Mouse (Mus musculus) thymus, adult 18-20 months (tissue): Measurements from ENCODE around the gene Mov10l1.

ENCODE experiments used
- DNase-seq, 2 experiments: peaks; one replicate each; pipeline ENCODE4 v3.0.0; 2022; ENCODE audit warnings: mixed read lengths in 2 of 2

Mov10l1 gene

GRCm38 (mm10) chr15:89075478-89076147 lies 92.9 kb downstream of the Mov10l1 start:
- peak; percentile 80 to 81 for DNase-seq

GRCm38 (mm10) chr15:89076156-89076731 lies 93.5 kb downstream of the Mov10l1 start:
- DNase-seq, result peak; percentile 36 to 52

DNA sequence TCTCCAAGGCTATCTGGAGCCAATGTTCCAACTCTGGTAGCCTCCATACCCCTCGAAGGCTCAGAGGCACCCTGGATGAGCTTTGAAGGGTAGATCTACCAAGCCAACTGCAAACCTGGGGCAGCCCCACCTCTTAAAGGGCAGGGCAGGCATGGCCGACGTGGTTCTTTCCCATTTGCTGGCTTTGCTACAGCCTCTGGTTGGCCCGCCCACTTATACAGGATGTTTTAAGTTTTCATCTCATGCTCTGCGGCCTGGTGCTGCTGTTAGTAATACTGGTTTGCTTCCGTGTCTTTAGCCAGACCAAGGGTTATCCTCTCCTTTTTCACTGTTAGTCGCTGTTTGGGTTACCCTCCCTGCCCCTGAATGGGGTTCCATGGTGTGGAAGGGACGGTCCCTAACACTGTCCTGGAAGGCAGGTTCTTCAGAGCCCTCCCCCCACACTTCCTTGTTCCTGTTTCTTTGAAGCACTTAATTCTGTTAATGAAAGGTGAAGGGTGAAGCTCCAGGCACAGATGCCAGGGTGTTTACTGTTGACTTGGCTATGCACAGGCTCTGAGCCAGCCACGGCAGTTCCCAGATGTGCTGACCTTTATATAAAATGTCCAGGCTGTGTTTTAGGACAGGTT lies 95.6 kb downstream of the Mov10l1 start:
- peak; percentile 58 to 76 for DNase-seq

- no peak for DNase-seq
Observed at GRCm38 (mm10) chr15:89083906-89084305, 101.2 kb downstream of the Mov10l1 start.

GRCm38 (mm10) chr15:89084826-89085225 lies 102.1 kb downstream of the Mov10l1 start:
- DNase-seq, result no peak

DNA sequence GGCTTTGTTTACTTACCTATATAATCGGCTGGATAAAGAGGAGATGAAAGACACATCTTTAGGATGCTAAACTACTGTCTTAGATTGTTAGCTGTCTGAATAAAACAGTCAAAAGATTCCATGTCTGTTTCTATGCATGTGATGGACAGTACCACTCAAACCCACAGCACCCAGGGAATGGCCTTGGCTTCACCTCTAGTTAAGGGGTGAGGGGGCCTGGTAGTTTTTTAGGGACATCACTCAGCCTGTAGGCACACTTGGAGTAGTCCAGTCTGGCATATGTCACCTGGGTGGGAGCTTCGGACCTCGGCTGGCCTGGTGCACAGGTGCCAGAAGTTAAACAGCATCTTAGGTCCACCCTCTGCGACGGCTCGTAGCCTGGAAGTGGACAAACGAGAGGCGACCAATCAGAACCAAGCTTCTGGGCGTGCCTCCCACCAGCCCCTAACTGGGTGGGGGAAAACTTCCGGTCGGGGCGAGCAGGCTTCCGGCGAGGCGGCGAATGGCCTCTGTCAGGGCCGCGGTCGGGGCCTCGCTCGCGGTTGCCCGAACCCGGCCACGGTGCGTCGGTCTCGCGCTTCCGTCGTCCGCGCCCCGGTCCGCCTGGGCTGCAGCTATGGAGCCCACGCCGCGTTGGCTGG lies 106.0 kb downstream of the Mov10l1 start, which contains the start of gene Selenoo:
Gene Selenoo, plus strand, starts transcription at position 478 of the 641 bp plus-strand sequence.
- DNase-seq, result peak; percentile 74 to 78

GRCm38 (mm10) chr15:89089248-89090051 lies 106.7 kb downstream of the Mov10l1 start:
- DNase-seq, result no peak

GRCm38 (mm10) chr15:89090662-89091061 lies 108.0 kb downstream of the Mov10l1 start:
- DNase-seq, result no peak

DNA sequence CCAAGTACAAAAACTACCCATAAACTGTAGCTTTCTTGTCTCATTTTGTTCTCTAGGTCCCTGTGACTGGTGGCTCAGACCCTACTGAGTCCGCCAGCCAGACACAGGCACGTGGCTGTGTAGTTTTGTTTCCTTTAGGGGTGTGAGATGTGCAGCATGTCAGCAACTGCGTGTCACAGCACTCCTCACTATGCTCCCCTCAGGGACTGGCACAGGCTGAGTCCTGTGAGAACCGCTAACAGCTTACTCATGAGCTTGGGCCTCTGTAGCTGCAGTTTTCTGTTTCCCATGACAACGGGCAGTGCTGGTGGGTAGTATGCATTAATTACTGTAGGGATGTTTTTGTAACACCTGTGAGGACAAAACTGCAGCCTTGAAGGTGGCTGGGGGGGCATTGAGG lies 109.5 kb downstream of the Mov10l1 start:
- DNase-seq, result no peak

DNA sequence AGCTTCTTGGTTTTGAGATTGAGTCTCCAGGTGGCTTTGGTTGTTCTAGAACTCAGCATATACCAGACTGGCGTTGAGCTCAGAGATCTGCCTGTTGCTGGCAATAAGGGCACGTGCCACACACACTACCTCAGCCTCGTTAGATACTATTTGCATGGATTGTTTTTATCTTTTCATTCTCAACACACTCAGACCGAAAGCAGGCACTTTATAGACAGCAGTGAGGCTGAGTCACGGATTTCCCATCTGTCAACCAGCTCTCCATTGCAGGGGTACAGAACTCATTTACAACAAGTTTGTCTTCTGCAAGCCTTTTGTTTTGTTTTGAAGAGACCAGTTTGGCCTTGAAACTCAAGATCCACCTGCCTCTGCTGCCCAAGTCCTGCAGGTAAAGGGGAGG lies 114.7 kb downstream of the Mov10l1 start:
- no peak for DNase-seq

DNA sequence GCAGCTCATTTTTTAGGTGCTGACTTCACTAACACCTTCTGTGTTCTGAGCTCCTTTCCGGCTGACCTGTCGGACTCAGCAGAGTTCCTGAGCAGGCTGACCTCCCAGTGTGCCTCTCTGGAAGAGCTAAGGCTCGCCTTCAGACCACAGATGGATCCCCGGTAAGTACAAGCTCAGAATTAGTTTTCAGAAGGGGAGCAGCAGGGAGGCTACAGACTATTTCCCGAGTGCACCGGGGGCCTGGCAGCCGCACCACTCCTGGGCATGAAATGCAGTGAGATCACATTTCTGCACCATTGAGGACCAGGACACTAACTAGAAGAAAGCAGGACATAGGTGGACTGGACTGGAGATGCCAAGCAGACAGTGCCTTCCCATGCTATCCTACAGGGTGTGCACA lies 115.9 kb downstream of the Mov10l1 start:
- DNase-seq, result no peak

- no peak for DNase-seq
Observed at GRCm38 (mm10) chr15:89100823-89101222, 118.1 kb downstream of the Mov10l1 start.

- DNase-seq, result no peak
Observed at GRCm38 (mm10) chr15:89102646-89103045, 119.9 kb downstream of the Mov10l1 start.

DNA sequence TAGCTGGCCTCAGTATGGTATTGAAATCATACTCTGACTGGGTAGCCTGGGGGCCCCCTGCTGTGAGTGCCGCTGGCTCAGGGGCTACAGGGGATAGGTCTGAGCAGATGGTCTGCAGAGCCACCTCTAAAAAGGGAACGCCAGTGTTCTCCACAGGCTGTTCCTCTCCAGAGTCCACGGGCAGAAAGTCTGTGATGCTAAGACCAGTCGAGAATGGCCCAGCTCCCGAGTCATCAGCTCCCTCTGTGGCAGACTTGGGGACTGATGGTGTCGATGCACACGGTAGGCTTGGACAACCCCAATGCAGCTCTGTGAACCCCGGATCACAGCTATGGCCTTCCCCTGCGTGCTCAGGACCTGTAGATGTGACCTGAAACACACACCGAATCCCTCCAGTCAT lies 121.2 kb downstream of the Mov10l1 start:
- DNase-seq, result no peak

DNA sequence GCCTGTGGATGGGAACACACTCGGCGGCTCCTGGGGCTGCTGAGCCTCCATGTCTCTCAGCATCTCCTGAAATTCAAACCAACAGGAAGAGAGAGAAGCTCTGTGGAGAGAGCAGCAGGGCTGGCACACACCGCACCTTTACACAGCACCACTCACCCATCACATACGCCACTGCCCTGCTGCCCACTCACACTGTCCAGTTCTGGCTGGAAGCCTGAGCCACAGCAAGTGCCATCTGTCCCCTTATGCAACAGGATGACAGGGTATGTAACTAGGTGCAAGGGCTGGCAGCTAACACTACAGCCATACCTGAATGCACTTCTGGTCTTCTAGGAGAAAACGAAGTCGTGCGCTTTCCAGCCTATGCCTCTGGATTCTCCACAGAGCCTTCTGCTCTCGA lies 121.7 kb downstream of the Mov10l1 start:
- DNase-seq, result no peak
